Mouse (Mus musculus): ENCODE measurements around the gene Snx10. TPM values are rescaled to one million over a fixed set of nuclear protein-coding genes. Genes with fewer than 3 reads are reported as not detected.
A peak's percentile ranks its signal among the peaks of the same experiment; 100 is the strongest.

Snx10 gene
- polyA plus RNA-seq, 1 experiment from 2014 or later: 44.4 TPM

DNA sequence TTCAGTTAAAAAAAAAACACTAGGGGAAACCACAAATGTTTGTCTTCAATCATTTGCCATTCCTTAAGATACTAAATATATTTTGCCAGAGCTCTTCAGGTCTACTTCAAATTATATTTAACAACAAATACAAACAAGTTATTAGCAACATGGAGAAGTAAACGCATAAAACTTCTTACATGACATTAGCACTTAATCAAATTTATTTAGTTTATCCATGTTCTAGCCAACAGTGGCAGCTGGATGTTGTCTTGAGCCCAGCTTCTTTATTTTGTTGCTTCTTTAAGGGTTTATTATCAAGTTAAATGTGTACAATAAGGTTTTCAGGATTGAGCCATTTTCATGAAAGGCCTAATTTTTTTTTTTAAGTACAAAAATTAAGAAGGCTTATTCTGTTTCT is 67.6 kb downstream of the Snx10 start:
- no peaks in the 10 kb centered on the region for H3K36me3 ChIP-seq (ENCODE audit: control insufficient read depth, insufficient read depth, low read length)
- H3K4me1 ChIP-seq (ENCODE audit: control insufficient read depth, insufficient read depth, low read length): peaks cover 26% of the 10 kb centered on the region; the same call in 1 of the 2 replicates
- DNase-seq (ENCODE audit: low spot score): no peak
- H3K27ac ChIP-seq (ENCODE audit: low read depth, low read length): peak overlapping the region; percentile 98; the same call in 1 of the 2 replicates
- ATAC-seq: no peak
- 72% methylated on average over 1 of the region's 1 CpGs for WGBS
- H3K27me3 ChIP-seq (replicated peaks; ENCODE audit: control insufficient read depth, insufficient read depth, low read length): no peaks in the 10 kb centered on the region
- no peaks in the 10 kb centered on the region for H3K9me3 ChIP-seq (replicated peaks; ENCODE audit: control insufficient read depth, low read length)
- H3K9ac ChIP-seq (ENCODE audit: low read length): no peak overlapping the region; the same call in 1 of the 2 replicates
- peak overlapping the region; percentile 79 for H3K4me2 ChIP-seq (ENCODE audit: low read length)
- H3K4me3 ChIP-seq (ENCODE audit: low read depth, low read length): no peak overlapping the region

DNA sequence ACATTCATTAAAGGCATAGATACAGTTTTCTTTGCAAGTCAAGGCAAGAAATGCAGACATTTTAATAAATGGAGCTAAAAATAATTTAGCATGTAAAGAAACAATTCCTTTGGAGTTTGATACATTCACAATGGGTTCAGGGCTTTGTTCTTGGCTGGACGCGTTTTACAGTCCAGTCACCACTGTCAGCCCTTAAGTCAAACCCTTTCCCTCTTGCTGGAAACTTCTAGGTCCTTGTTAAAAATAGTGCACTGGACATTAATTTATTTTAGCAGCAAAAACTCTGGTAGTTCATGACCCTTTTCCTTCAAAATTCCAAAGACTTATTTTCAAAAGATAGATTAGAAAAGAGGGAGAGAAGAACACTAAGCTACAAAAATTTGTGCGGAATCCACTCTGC is 68.1 kb downstream of the Snx10 start:
- ATAC-seq: no peak
- peaks cover 26% of the 10 kb centered on the region; the same call in 1 of the 2 replicates for H3K4me1 ChIP-seq (ENCODE audit: control insufficient read depth, insufficient read depth, low read length)
- no peaks in the 10 kb centered on the region for H3K9me3 ChIP-seq (replicated peaks; ENCODE audit: control insufficient read depth, low read length)
- H3K27ac ChIP-seq (ENCODE audit: low read depth, low read length): peak overlapping the region; percentile 98
- WGBS: 19% methylated on average over 3 of the region's 3 CpGs
- peak overlapping the region; percentile 78 for H3K9ac ChIP-seq (ENCODE audit: low read length)
- no peaks in the 10 kb centered on the region for H3K27me3 ChIP-seq (replicated peaks; ENCODE audit: control insufficient read depth, insufficient read depth, low read length)
- H3K4me2 ChIP-seq (ENCODE audit: low read length): peak overlapping the region; percentile 79
- H3K4me3 ChIP-seq (ENCODE audit: low read depth, low read length): peak overlapping the region; percentile 42
- DNase-seq (ENCODE audit: low spot score): no peak
- H3K36me3 ChIP-seq (ENCODE audit: control insufficient read depth, insufficient read depth, low read length): no peaks in the 10 kb centered on the region

DNA sequence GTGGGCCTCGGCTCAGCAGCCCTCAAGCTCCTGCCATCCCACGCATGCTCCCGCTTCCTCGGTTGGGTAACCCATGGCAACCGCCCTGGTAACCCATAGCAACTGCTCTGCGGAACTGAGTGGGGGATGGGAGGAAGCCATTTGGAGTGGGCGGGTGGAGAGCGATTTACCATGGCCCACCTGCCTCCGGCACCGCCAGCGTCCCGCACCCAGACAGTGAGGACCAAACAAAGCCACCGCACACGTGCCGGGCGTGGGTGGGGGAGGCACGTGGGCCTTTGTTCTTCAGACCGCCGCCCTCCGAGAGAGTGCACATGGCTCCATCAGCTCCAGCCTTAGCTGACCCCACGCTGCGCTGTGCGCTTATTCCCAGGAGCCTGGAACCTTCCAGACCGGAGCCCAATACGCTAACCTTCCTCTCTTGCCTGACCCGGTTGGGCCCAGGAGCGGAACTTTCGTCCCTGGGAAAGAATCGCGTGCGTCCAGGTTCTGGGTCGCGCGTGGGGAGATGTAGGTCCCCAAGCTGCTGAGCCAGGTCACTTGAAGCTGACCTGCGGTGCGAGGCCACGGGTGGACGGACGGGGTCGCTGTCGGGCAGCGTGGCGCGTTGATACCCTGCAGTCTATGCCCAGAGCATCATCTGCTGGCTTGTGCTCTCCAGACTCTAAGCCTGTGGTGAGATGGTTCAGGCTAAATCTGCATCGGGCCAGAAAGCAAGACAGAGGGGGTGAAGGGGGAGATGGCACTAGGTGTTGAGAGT is 68.8 kb downstream of the Snx10 start:
- H3K4me3 ChIP-seq (ENCODE audit: low read depth, low read length): peak overlapping the region; percentile 42
- H3K27me3 ChIP-seq (replicated peaks; ENCODE audit: control insufficient read depth, insufficient read depth, low read length): no peaks in the 10 kb centered on the region
- H3K36me3 ChIP-seq (ENCODE audit: control insufficient read depth, insufficient read depth, low read length): no peaks in the 10 kb centered on the region
- peaks cover 26% of the 10 kb centered on the region; the same call in 1 of the 2 replicates for H3K4me1 ChIP-seq (ENCODE audit: control insufficient read depth, insufficient read depth, low read length)
- H3K9ac ChIP-seq (ENCODE audit: low read length): peak overlapping the region; percentile 78
- H3K27ac ChIP-seq (ENCODE audit: low read depth, low read length): peak overlapping the region; percentile 98
- peak; percentile 98 for DNase-seq (ENCODE audit: low spot score)
- peak overlapping the region; percentile 79 for H3K4me2 ChIP-seq (ENCODE audit: low read length)
- under 1% methylated on average over 45 of the region's 45 CpGs for WGBS
- H3K9me3 ChIP-seq (replicated peaks; ENCODE audit: control insufficient read depth, low read length): no peaks in the 10 kb centered on the region
- peak; percentile 96 for ATAC-seq

DNA sequence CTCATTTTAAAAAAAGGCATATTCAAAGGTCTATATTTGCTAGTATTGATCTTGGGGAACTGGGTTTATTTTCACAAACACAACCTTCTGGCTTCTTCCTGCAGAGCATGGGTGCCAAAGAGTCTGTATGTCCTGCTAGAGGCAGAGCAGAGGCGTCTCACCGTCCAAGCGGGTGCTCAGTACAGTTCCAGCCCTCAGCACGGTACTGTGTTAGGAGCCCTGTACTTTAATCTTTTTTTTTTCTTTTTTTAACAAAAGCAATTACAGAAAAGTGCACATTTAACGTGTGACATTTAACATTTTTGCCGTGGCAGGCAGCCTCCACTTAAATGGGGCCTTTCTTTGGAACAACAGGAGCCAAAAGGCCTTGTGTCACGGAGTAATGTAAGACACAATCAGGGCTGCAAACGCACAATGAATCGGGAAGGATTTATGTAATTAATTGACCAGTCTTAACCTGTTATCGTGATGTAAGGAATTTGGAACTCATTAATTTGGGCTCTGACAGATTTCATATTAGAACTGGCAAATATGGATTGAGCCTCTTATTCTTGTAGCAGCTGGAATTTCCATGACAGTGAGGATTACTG is 69.8 kb downstream of the Snx10 start:
- DNase-seq (ENCODE audit: low spot score): peak; percentile 48
- 18% methylated on average over 10 of the region's 10 CpGs for WGBS
- Histone ChIP-seq H3K9ac (ENCODE audit: low read length) (peak overlapping the region; percentile 78; the same call in 1 of the 2 replicates), H3K9me3 (replicated peaks; ENCODE audit: control insufficient read depth, low read length) (no peaks in the 10 kb centered on the region), H3K27me3 (replicated peaks; ENCODE audit: control insufficient read depth, insufficient read depth, low read length) (no peaks in the 10 kb centered on the region), H3K36me3 (ENCODE audit: control insufficient read depth, insufficient read depth, low read length) (no peaks in the 10 kb centered on the region), H3K4me1 (ENCODE audit: control insufficient read depth, insufficient read depth, low read length) (peaks cover 26% of the 10 kb centered on the region; the same call in 1 of the 2 replicates), H3K4me2 (ENCODE audit: low read length) (peak overlapping the region; percentile 79), H3K27ac (ENCODE audit: low read depth, low read length) (peak overlapping the region; percentile 98), H3K4me3 (ENCODE audit: low read depth, low read length) (no peak overlapping the region; the same call in 1 of the 2 replicates)
- ATAC-seq: no peak

DNA sequence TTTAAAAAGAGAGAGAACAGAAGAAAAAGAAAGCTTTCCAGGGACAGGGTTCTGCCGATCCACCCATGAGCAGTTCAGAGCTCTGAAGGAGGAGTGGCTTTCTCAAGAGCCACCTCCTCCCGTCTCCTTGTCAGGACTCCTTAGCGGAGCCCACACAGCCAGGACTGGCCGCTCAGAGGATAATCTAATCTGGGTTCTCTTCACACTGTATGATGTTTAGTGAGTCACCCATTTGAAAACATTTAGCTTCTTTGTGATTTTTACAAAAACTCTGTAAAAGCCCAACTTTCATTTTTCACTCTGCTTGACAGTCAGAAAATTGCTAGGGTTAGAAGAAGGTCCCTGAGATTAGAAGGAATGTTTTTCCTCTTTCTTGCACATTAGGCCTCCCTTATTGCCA is 70.8 kb downstream of the Snx10 start:
- Histone ChIP-seq H3K27ac (ENCODE audit: low read depth, low read length) (peak overlapping the region; percentile 98; the same call in 1 of the 2 replicates), H3K36me3 (ENCODE audit: control insufficient read depth, insufficient read depth, low read length) (no peaks in the 10 kb centered on the region), H3K4me2 (ENCODE audit: low read length) (no peak overlapping the region), H3K4me3 (ENCODE audit: low read depth, low read length) (no peak overlapping the region), H3K9ac (ENCODE audit: low read length) (no peak overlapping the region), H3K27me3 (replicated peaks; ENCODE audit: control insufficient read depth, insufficient read depth, low read length) (no peaks in the 10 kb centered on the region), H3K9me3 (replicated peaks; ENCODE audit: control insufficient read depth, low read length) (no peaks in the 10 kb centered on the region), H3K4me1 (ENCODE audit: control insufficient read depth, insufficient read depth, low read length) (peaks cover 23% of the 10 kb centered on the region; the same call in 1 of the 2 replicates)
- WGBS: 52% methylated on average over 4 of the region's 4 CpGs
- ATAC-seq (no peak), DNase-seq (ENCODE audit: low spot score) (no peak)

DNA sequence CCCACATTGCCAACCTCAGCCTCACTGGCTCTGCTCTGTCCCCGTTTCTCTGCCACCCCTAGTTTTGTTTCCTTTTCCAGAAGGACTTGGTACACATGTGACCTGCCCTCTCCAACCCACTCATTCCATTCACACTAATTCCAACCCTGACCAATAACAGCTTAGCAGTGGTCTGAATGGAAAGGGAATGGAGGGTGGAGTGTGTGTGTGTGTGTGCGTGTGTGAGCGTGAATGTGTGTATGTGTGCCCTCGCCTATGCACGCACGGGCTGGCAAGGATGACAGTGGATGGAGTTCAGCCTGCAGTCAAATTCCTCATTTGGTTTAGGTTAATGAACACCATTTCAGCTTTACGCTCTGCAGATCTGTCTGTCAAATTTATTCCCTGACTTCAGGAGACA is 74.4 kb downstream of the Snx10 start:
- Histone ChIP-seq H3K36me3 (ENCODE audit: control insufficient read depth, insufficient read depth, low read length) (no peaks in the 10 kb centered on the region), H3K4me3 (ENCODE audit: low read depth, low read length) (no peak overlapping the region), H3K4me2 (ENCODE audit: low read length) (no peak overlapping the region), H3K9ac (ENCODE audit: low read length) (no peak overlapping the region), H3K27me3 (replicated peaks; ENCODE audit: control insufficient read depth, insufficient read depth, low read length) (no peaks in the 10 kb centered on the region), H3K9me3 (replicated peaks; ENCODE audit: control insufficient read depth, low read length) (no peaks in the 10 kb centered on the region), H3K4me1 (ENCODE audit: control insufficient read depth, insufficient read depth, low read length) (peaks cover 14% of the 10 kb centered on the region; the same call in 1 of the 2 replicates), H3K27ac (ENCODE audit: low read depth, low read length) (no peak overlapping the region)
- ATAC-seq (no peak), DNase-seq (ENCODE audit: low spot score) (no peak)
- 64% methylated on average over 7 of the region's 7 CpGs for WGBS

DNA sequence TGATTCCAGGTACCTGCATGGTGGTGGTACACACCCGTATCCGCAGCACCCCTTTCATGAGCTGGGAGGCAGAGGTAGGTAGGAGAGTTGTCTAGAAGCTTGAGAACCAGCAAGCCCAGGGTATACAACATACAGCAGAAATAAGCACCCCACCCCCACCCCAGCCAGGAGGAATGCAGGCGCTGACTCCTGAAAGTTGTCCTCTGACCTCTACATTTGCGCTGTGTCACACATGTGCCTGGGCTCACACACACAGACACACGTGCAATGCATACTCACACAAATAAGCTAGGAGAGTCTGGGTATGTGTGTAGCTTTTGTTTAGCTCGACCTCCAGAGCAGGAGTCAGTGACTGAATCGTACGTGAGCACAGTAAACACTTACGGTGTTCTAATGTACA is 76.7 kb downstream of the Snx10 start:
- H3K9me3 ChIP-seq (replicated peaks; ENCODE audit: control insufficient read depth, low read length): no peaks in the 10 kb centered on the region
- no peak overlapping the region for H3K4me2 ChIP-seq (ENCODE audit: low read length)
- no peak overlapping the region for H3K9ac ChIP-seq (ENCODE audit: low read length)
- H3K4me3 ChIP-seq (ENCODE audit: low read depth, low read length): no peak overlapping the region
- no peak for ATAC-seq
- no peak overlapping the region for H3K27ac ChIP-seq (ENCODE audit: low read depth, low read length)
- no peak for DNase-seq (ENCODE audit: low spot score)
- no peaks in the 10 kb centered on the region for H3K27me3 ChIP-seq (replicated peaks; ENCODE audit: control insufficient read depth, insufficient read depth, low read length)
- 92% methylated on average over 9 of the region's 9 CpGs for WGBS
- H3K4me1 ChIP-seq (ENCODE audit: control insufficient read depth, insufficient read depth, low read length): peaks cover 12% of the 10 kb centered on the region; the same call in 1 of the 2 replicates
- H3K36me3 ChIP-seq (ENCODE audit: control insufficient read depth, insufficient read depth, low read length): no peaks in the 10 kb centered on the region

DNA sequence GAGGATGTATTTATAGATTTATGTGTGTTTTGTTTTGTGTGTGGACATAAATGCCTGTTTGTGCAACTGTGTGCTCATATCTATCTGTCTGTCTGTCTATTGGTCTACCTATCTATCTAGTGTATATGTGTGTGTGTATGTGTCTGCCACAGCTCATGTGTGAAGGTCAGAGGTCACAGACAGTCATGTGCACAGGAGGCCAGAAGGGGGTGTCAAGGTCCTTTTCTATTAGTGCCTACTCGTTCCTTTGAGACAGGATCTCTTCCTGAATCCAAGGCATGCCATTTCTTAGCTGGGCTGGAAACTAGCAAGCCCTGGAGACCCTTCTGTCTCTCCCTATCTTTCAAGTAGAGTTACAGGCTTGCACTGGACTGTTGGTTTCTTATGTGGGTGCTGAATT is 78.6 kb downstream of the Snx10 start:
- WGBS: 88% methylated on average over 1 of the region's 1 CpGs
- no peak overlapping the region for H3K4me3 ChIP-seq (ENCODE audit: low read depth, low read length)
- no peaks in the 10 kb centered on the region for H3K27me3 ChIP-seq (replicated peaks; ENCODE audit: control insufficient read depth, insufficient read depth, low read length)
- no peak overlapping the region for H3K9ac ChIP-seq (ENCODE audit: low read length)
- no peak overlapping the region for H3K4me2 ChIP-seq (ENCODE audit: low read length)
- H3K27ac ChIP-seq (ENCODE audit: low read depth, low read length): no peak overlapping the region
- DNase-seq (ENCODE audit: low spot score) (no peak), ATAC-seq (no peak)
- no peaks in the 10 kb centered on the region for H3K36me3 ChIP-seq (ENCODE audit: control insufficient read depth, insufficient read depth, low read length)
- H3K9me3 ChIP-seq (replicated peaks; ENCODE audit: control insufficient read depth, low read length): no peaks in the 10 kb centered on the region
- H3K4me1 ChIP-seq (ENCODE audit: control insufficient read depth, insufficient read depth, low read length): peaks cover 18% of the 10 kb centered on the region; the same call in 1 of the 2 replicates

DNA sequence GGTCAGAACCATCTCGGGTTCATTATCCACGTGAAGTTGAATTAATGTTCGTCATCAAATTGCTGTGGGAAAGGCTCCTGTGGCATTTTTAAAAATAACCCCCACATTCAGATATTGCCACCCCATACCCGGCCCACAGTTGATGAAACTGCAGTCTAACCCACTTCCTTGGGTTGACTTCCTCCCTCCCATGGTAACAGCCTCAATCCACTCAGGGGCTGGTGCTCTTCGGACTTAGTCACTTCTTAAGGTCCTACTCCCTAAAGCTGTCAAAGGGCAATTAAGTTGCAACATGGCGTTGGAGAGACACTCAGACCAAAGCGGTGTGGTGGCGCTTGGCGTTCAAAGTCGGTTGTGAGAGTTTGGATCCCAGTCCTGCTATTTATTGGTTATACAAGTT is 80.0 kb downstream of the Snx10 start:
- WGBS: 92% methylated on average over 10 of the region's 10 CpGs
- Histone ChIP-seq H3K27me3 (replicated peaks; ENCODE audit: control insufficient read depth, insufficient read depth, low read length) (no peaks in the 10 kb centered on the region), H3K27ac (ENCODE audit: low read depth, low read length) (no peak overlapping the region), H3K4me2 (ENCODE audit: low read length) (no peak overlapping the region), H3K9ac (ENCODE audit: low read length) (no peak overlapping the region), H3K4me1 (ENCODE audit: control insufficient read depth, insufficient read depth, low read length) (peaks cover 18% of the 10 kb centered on the region; the same call in 1 of the 2 replicates), H3K36me3 (ENCODE audit: control insufficient read depth, insufficient read depth, low read length) (no peaks in the 10 kb centered on the region), H3K4me3 (ENCODE audit: low read depth, low read length) (no peak overlapping the region), H3K9me3 (replicated peaks; ENCODE audit: control insufficient read depth, low read length) (no peaks in the 10 kb centered on the region)
- DNase-seq (ENCODE audit: low spot score): no peak
- no peak for ATAC-seq

Measured in forebrain, embryonic 14.5 days (tissue).